Mouse (Mus musculus) adrenal gland, adult 2 months (tissue): ENCODE measurements at regions not wholly inside any gene's neighbourhood (a gene's known extent, or its start where the extent isn't known, plus 50 kb on each side); places are given as distances from the start of the nearest gene placed in this dataset.
"Not testable (repeated sequence)": the region's sequence is repeated elsewhere in the genome, so short reads cannot be mapped to it uniquely, and the experiment has no call there.

ENCODE experiments used
- DNase-seq: peaks from one replicate; pipeline ENCODE4 v3.0.0; 2021

DNA sequence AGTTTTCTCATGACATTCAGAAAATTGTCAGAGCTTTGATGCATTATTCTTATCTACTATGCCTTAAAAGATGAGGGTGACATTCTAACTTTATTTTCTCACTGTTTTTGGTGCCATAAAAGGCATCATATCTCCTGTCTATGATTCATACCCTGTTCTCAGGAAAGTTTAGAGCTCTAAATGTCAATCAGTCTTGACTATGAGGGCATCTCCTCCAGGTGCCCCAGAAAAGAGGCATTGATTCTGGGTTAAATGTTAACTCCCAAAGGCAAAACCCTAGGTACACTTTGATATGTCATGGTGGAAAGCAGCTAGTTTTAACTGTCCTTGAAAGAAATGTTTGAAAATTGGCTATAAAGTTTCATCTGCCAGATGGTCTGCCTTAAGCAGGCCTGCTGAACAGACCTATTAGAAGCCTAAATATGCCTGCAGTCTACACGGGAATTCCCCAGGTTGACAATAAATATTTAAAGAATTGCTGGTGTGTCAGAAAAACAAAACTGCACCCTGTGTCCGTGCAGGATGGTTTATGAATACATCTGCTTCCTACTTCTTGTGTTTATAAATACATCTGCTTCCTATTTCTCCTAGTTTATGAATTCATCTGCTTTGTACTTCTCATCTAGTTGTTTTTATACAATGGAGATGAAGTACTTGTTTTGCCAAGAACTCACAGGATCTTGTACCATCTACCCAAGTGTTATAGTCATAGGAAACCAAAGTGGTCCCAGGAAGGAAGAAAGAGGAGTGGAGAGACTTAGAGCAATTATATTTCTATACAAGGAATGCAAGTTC lies 172.3 kb downstream of the Snca start:
- DNase-seq, result no peak

DNA sequence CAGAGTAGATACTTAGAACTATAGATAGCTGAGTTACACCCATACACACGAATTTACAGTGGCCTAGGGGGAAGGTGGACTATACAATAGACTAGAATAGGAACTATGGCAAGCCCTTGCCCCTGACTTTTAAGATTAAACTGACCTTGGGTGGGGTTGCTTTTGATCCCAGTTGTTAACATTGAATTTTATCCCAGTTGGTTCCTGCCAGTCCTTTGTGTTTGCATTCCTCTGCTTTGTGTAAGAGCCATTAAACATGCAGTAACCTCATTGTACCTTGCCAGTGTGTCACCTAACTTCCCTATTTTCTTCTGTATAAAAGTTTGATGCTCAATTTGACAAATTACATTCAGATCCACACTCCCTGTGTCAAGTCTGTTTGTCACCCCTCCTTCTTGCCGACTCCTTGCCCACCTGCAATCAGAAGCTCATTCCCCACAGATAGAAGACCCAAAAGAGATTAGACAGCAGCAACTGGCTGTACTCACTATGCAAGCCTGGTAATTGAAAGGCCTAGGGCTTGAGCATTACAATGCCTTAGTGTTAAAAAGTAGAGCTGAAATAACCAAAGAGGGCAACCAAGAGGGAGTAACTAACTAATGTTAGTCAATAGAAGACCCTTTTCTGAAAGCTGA lies 182.6 kb downstream of the Snca start:
- DNase-seq, result not testable (repeated sequence)

DNA sequence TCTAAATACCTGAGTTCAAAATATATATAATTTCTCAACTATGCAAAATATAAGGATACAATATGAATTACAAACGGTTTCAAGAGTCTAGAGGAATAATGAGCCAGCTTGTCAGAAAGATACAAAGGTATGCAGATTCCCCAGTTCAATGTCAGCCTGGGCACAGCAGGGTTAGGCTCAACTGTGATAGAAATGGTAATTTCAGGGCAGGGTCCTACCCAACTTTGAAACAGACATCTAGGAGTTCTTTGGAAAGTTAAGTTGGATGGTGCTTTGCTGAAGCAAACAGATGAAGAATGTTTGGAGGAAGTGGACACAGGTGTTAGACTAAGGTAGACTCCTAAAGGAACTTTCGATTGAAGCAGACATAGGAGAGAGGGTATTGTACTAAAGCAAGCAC lies 187.4 kb downstream of the Snca start:
- DNase-seq, result no peak

DNA sequence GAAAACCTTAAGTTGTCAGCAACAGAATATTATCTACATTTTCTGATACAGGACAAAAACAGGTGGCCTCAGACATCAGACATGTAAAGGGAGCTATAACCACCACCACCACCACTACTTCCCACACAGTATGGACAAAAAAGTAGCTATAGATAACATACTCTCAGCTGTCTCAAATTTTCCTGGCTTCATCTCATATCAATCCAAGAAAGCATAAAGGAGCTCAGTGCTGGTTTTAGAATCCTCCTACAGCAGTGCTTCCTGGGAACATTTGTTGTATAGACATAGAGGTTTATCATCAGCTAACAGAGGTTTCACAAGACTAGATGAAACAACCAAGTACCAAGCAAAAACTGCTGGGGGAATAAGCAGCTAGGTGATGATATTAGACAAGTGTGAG lies 213.3 kb downstream of the Snca start:
- DNase-seq, result no peak

DNA sequence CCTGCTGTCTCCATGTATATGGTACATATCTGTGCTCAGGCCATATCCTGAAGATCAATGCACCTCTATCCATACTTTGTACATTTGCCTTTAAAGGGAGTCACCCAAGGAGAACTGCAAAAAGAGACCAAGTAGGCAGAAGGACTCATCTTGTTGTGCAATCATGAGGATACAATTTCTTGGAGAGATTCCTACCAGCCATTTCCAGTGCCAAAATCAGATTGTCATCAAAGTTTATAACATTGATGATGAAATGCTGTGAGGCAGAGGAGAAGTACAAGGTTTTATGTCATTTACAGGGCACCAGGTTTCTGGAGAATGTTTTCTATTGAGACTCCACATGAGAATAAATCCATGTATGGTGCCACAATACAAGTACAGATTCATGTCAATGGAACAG lies 229.5 kb downstream of the Snca start:
- DNase-seq, result peak; percentile 27

DNA sequence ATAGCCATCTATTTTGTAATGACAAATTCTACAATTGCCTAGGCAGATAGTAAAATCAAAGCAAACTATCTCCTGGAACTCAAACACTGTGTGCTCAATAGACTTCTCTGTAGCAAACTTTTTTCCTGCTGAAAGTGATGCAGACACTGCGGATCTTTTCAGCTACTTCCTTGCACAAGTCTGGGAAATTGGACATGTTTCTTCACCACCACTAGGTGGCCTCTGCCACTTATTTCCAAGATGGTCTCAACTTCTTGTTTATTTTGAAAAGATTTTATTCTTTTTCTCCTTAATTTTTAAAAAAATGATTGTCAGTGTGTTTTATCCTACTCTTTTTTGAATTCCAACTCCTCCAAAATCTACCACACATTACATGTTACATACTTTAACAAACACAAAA lies 265.4 kb downstream of the Snca start:
- no peak for DNase-seq

DNA sequence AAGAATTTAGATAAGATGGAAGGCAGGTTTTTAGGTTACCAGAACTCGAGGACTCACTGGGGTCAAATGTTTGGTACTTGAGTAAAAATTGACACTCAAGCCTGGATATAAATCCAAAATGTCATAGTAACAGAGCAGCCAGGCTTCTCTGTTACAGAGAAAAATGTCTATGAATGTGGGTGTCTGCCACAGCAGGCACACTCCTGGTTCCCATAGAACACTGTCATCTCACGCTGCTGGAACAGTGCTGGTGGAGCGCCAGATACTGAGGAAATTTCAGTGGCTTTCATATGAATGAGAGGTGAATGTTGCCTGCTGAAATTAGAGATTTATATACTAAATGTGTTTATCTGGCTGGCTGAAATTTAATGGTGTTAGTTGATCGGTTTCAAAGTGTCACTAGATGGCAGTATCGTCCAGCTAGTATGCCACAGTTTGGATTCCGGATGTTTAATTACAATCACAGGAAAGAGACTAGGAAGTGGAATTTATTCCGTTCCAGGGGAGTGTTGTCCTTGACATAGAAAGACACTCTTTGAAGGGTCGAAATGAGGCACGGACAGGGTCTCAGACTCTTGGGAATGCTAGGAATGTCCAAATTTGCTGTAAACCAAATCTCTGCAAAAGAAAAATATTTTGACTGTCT lies 273.9 kb downstream of the Snca start:
- no peak for DNase-seq
